Comparison of ENCODE assay signal across 8 mouse cellular contexts in genomic region chr2:21261370-21262006, GRCm38 (mm10). TPM values are rescaled to one million over a fixed set of nuclear protein-coding genes. Genes with fewer than 3 reads are reported as not detected.
DNase-seq lines count a peak whose midpoint lies in the region; ATAC-seq and TF ChIP-seq lines count a peak whose summit lies in the region.

No protein-coding gene starts in this region.

- H3K27me3 ChIP-seq in heart, embryonic 14.5 days (ENCODE audit: control insufficient read depth, insufficient read depth, low read length) = no peaks in the 10 kb centered on the region
- H3K27me3 ChIP-seq in kidney, embryonic 16.5 days (ENCODE audit: insufficient read depth, low read length) = no peaks in the 10 kb centered on the region
- no peaks in the 10 kb centered on the region for H3K27me3 ChIP-seq in liver, embryonic 11.5 days (replicated peaks; ENCODE audit: control insufficient read depth, insufficient read depth, low read length)
- no peaks in the 10 kb centered on the region for H3K27me3 ChIP-seq in testis, adult 2 months (ENCODE audit: control insufficient read depth, insufficient read depth, low read length)

- peak; percentile 80 for TF ChIP-seq CTCF in bone marrow macrophage, adult 2 months (IDR thresholded peaks at IDR 0.05; ENCODE audit: low read depth, low read length)
- peak; percentile 98 for TF ChIP-seq CTCF in embryonic fibroblast, embryonic 13.5 days (IDR thresholded peaks at IDR 0.05; ENCODE audit: borderline replicate concordance, insufficient read depth, low read length)
- peak; percentile 73; the same call in 1 of the 2 replicates for TF ChIP-seq CTCF in testis, adult 2 months (IDR thresholded peaks at IDR 0.05; ENCODE audit: control insufficient read depth, insufficient read depth, insufficient replicate concordance, low read depth, low read length)

- H3K4me3 ChIP-seq in bone marrow macrophage, adult 2 months (ENCODE audit: insufficient read depth, low read length) = no peak overlapping the region
- no peak overlapping the region for H3K4me3 ChIP-seq in embryonic fibroblast, embryonic 13.5 days (ENCODE audit: insufficient read depth, low read length)
- H3K4me3 ChIP-seq in heart, embryonic 14.5 days (ENCODE audit: control insufficient read depth in 1 of 2, insufficient read depth in 1 of 2, low read depth in 1 of 2, low read length in 2 of 2) = no peak overlapping the region
- no peak overlapping the region for H3K4me3 ChIP-seq in kidney, embryonic 16.5 days (ENCODE audit: low read length)
- no peak overlapping the region for H3K4me3 ChIP-seq in liver, embryonic 11.5 days (ENCODE audit: low read depth, low read length)
- no peak overlapping the region for H3K4me3 ChIP-seq in testis, adult 2 months (ENCODE audit: control insufficient read depth, low read depth, low read length)

- H3K4me2 ChIP-seq in heart, embryonic 14.5 days (ENCODE audit: low read length) = no peak overlapping the region
- H3K4me2 ChIP-seq in kidney, embryonic 16.5 days (replicated peaks; ENCODE audit: low read depth, low read length) = no peak overlapping the region
- no peak overlapping the region for H3K4me2 ChIP-seq in liver, embryonic 11.5 days

- no peak for TF ChIP-seq POLR2A in bone marrow macrophage, adult 2 months (IDR thresholded peaks at IDR 0.05; ENCODE audit: borderline replicate concordance, low read depth, low read length)
- TF ChIP-seq POLR2A in embryonic fibroblast, embryonic 13.5 days (IDR thresholded peaks at IDR 0.05; ENCODE audit: low read depth, low read length) = no peak
- no peak for TF ChIP-seq POLR2A in testis, adult 2 months (IDR thresholded peaks at IDR 0.05; ENCODE audit: control insufficient read depth, low read depth, low read length)

- H3K36me3 ChIP-seq in heart, embryonic 14.5 days (ENCODE audit: control insufficient read depth, insufficient read depth, low read length) = no peaks in the 10 kb centered on the region
- H3K36me3 ChIP-seq in kidney, embryonic 16.5 days (ENCODE audit: insufficient read depth, low read length) = no peaks in the 10 kb centered on the region
- H3K36me3 ChIP-seq in liver, embryonic 11.5 days (ENCODE audit: control insufficient read depth, insufficient read depth, low read length) = no peaks in the 10 kb centered on the region
- no peaks in the 10 kb centered on the region for H3K36me3 ChIP-seq in testis, adult 2 months (ENCODE audit: control insufficient read depth, insufficient read depth, low read length)

- no peak overlapping the region for H3K9ac ChIP-seq in heart, embryonic 14.5 days (ENCODE audit: low read length)
- H3K9ac ChIP-seq in kidney, embryonic 16.5 days (replicated peaks; ENCODE audit: low read length) = no peak overlapping the region
- H3K9ac ChIP-seq in liver, embryonic 11.5 days (ENCODE audit: low read depth, low read length) = no peak overlapping the region

- ATAC-seq in heart, embryonic 14.5 days (ENCODE audit: insufficient number of reproducible peaks, insufficient read depth, low FRiP score, low read depth) = peak; percentile 70; the same call in 1 of the 2 replicates
- ATAC-seq in kidney, embryonic 16.5 days (ENCODE audit: low FRiP score, low TSS enrichment) = peak; percentile 92
- peak; percentile 80 for ATAC-seq in liver, embryonic 11.5 days (replicated peaks; ENCODE audit: low FRiP score)

- DNase-seq in CD8-positive naive resting alpha-beta T cell, adult 2 months (ENCODE audit: low read depth in 2 of 2, low spot score in 2 of 2) = peak; percentile 18 to 35
- peak; percentile 60 for DNase-seq in liver, embryonic 11.5 days (ENCODE audit: low spot score)
- peak; percentile 79 for DNase-seq in naive thymus-derived CD4-positive, alpha-beta T cell, adult 2 months (ENCODE audit: low read depth)

- no peaks in the 10 kb centered on the region for H3K9me3 ChIP-seq in heart, embryonic 14.5 days (ENCODE audit: control insufficient read depth, low read length)
- no peaks in the 10 kb centered on the region for H3K9me3 ChIP-seq in kidney, embryonic 16.5 days (ENCODE audit: low read length)
- H3K9me3 ChIP-seq in liver, embryonic 11.5 days (ENCODE audit: control insufficient read depth, low read length) = no peaks in the 10 kb centered on the region

- WGBS in heart, embryonic 14.5 days = 17% methylated on average over 4 of the region's 4 CpGs
- 27% methylated on average over 4 of the region's 4 CpGs for WGBS in kidney, embryonic 16.5 days
- WGBS in liver, embryonic 11.5 days = 18% methylated on average over 4 of the region's 4 CpGs

- no peaks in the 10 kb centered on the region for H3K4me1 ChIP-seq in bone marrow macrophage, adult 2 months (ENCODE audit: control insufficient read depth, insufficient read depth, low read length)
- H3K4me1 ChIP-seq in embryonic fibroblast, embryonic 13.5 days (ENCODE audit: control insufficient read depth, insufficient read depth, low read length) = peaks cover 3% of the 10 kb centered on the region
- peaks cover 12 to 14% of the 10 kb centered on the region in 2 experiments for H3K4me1 ChIP-seq in heart, embryonic 14.5 days (ENCODE audit: control insufficient read depth in 2 of 2, insufficient read depth in 2 of 2, low read length in 2 of 2)
- no peaks in the 10 kb centered on the region for H3K4me1 ChIP-seq in kidney, embryonic 16.5 days (ENCODE audit: insufficient read depth, low read length)
- no peaks in the 10 kb centered on the region for H3K4me1 ChIP-seq in liver, embryonic 11.5 days (replicated peaks; ENCODE audit: control insufficient read depth, insufficient read depth, low read length)
- H3K4me1 ChIP-seq in testis, adult 2 months (ENCODE audit: control insufficient read depth, insufficient read depth, low read length) = no peaks in the 10 kb centered on the region

- H3K27ac ChIP-seq in bone marrow macrophage, adult 2 months (ENCODE audit: insufficient read depth, low read depth, low read length) = no peak overlapping the region
- no peak overlapping the region for H3K27ac ChIP-seq in embryonic fibroblast, embryonic 13.5 days (ENCODE audit: insufficient read depth, low read length)
- H3K27ac ChIP-seq in heart, embryonic 14.5 days (replicated peaks in 1 of 2; ENCODE audit: control insufficient read depth in 1 of 2, insufficient read depth in 1 of 2, low read depth in 2 of 2, low read length in 2 of 2) = no peak overlapping the region
- no peak overlapping the region for H3K27ac ChIP-seq in kidney, embryonic 16.5 days (ENCODE audit: low read length)
- no peak overlapping the region for H3K27ac ChIP-seq in liver, embryonic 11.5 days (ENCODE audit: low read depth, low read length)
- H3K27ac ChIP-seq in testis, adult 2 months (ENCODE audit: control insufficient read depth, insufficient read depth, low read depth, low read length) = no peak overlapping the region

RNA-seq across cellular contexts. Expression of gene Thnsl1, which starts 56.0 kb away (rescaled TPM):
- polyA plus RNA-seq in bone marrow macrophage, adult 2 months (2012; ENCODE audit: insufficient read depth, insufficient read length, missing spikeins) = 2.9 and 5.1 TPM in 2 replicates
- 6.2 and 7.5 TPM in 2 replicates for polyA plus RNA-seq in embryonic fibroblast, embryonic 13.5 days (2011; ENCODE audit: insufficient read length, low read depth, missing spikeins)
- polyA plus RNA-seq in heart, embryonic 14.5 days (2014; fragmentation: Nextera tagmentation; extraction: Ambion mirVana) = 5.9 and 8.5 TPM in 2 replicates
- 7.6 and 7.9 TPM in 2 replicates for polyA plus RNA-seq in kidney, embryonic 16.5 days (2015; fragmentation: Nextera tagmentation; extraction: Ambion mirVana)
- 4.0 and 6.0 TPM in 2 replicates for polyA plus RNA-seq in liver, embryonic 11.5 days (2014; fragmentation: Nextera tagmentation; extraction: Ambion mirVana)
- polyA plus RNA-seq in testis, adult 2 months (2012; rRNA removed) = 17.1 and 20.6 TPM in 2 replicates

RNA-seq across cellular contexts. Expression of gene Enkur, which starts 56.3 kb away (rescaled TPM):
- polyA plus RNA-seq in bone marrow macrophage, adult 2 months (2012; ENCODE audit: insufficient read depth, insufficient read length, missing spikeins) = 0.72 TPM in 1 of 2 replicates, not detected in the other
- 0.44 and 0.83 TPM in 2 replicates for polyA plus RNA-seq in embryonic fibroblast, embryonic 13.5 days (2011; ENCODE audit: insufficient read length, low read depth, missing spikeins)
- 2.1 and 2.3 TPM in 2 replicates for polyA plus RNA-seq in heart, embryonic 14.5 days (2014; fragmentation: Nextera tagmentation; extraction: Ambion mirVana)
- polyA plus RNA-seq in kidney, embryonic 16.5 days (2015; fragmentation: Nextera tagmentation; extraction: Ambion mirVana) = 0.29 TPM in 1 of 2 replicates, not detected in the other
- polyA plus RNA-seq in liver, embryonic 11.5 days (2014; fragmentation: Nextera tagmentation; extraction: Ambion mirVana) = 0.16 and 0.27 TPM in 2 replicates
- polyA plus RNA-seq in testis, adult 2 months (2012; rRNA removed) = 33.5 and 41.4 TPM in 2 replicates

Comparison
In these comparisons a context has a peak if more than half of its experiments do, and no peak if none do; other contexts are left out.
1. DNase-seq: peak in every context shown above with its lines; median percentile 79 in naive thymus-derived CD4-positive, alpha-beta T cell, adult 2 months; 60 in liver, embryonic 11.5 days; 26 in CD8-positive naive resting alpha-beta T cell, adult 2 months.
2. RNA of gene Enkur, which starts 56.3 kb away (polyA plus RNA-seq): 33.5 to 41.4 TPM in testis, adult 2 months; 2.1 to 2.3 TPM in heart, embryonic 14.5 days, 0.72 TPM in bone marrow macrophage, adult 2 months, 0.44 to 0.83 TPM in embryonic fibroblast, embryonic 13.5 days, 0.29 TPM in kidney, embryonic 16.5 days and 0.16 to 0.27 TPM in liver, embryonic 11.5 days; every median in the first group is over 10 times any median in the second.
3. Peak in every context shown above with its lines, with median percentiles within 50 percentile points of each other: CTCF ChIP-seq and ATAC-seq.